Mouse (Mus musculus) lung, postnatal 0 days (tissue): ENCODE results near the gene Elk3. TPM values are rescaled to one million over a fixed set of nuclear protein-coding genes. Genes with fewer than 3 reads are reported as not detected.
"Not testable (repeated sequence)": the region's sequence is repeated elsewhere in the genome, so short reads cannot be mapped to it uniquely, and the experiment has no call there.

ENCODE experiments used
- ATAC-seq: fragments of 200-750 bp; cut with Nextera tagmentation; 2 replicates; pipeline ENCODE4 v1.8.0; 2017; ENCODE audit warnings: moderate library complexity
- DNase-seq: peaks from one replicate; pipeline ENCODE4 v3.0.0-alpha.2; 2016; ENCODE audit warnings: low spot score
- H3K27ac ChIP-seq: fragments of 300-500 bp; sonication (generic); 2 replicates; pipeline ENCODE4 v1.5.1; 2014; ENCODE audit warnings: antibody characterized with exemption, mild to moderate bottlenecking, low read length, mixed read lengths
- H3K27me3 ChIP-seq: fragments of 300-500 bp; sonication (generic); replicated peaks from 2 replicates; pipeline ENCODE4 v1.6.1; 2014; ENCODE audit warnings: low read length, mixed read lengths; ENCODE audit not compliant: insufficient read depth
- H3K36me3 ChIP-seq: fragments of 300-500 bp; sonication (generic); 2 replicates; pipeline ENCODE4 v1.6.1; 2014; ENCODE audit warnings: low read length, mixed read lengths; ENCODE audit not compliant: insufficient read depth
- H3K4me1 ChIP-seq: fragments of 300-500 bp; sonication (generic); 2 replicates; pipeline ENCODE4 v1.6.1; 2014; ENCODE audit warnings: antibody characterized with exemption, low read depth, low read length, mixed read lengths; ENCODE audit not compliant: insufficient read depth
- H3K4me2 ChIP-seq: fragments of 300-500 bp; sonication (generic); replicated peaks from 2 replicates; pipeline ENCODE4 v1.6.1; 2014; ENCODE audit warnings: low read depth, mild to moderate bottlenecking, low read length, moderate library complexity, mixed read lengths
- H3K4me3 ChIP-seq: fragments of 300-500 bp; sonication (generic); 2 replicates; pipeline ENCODE4 v1.5.1; 2014; ENCODE audit warnings: low read depth, low read length
- H3K9ac ChIP-seq: fragments of 300-500 bp; sonication (generic); replicated peaks from 2 replicates; pipeline ENCODE4 v1.6.1; 2014; ENCODE audit warnings: low read depth, mild to moderate bottlenecking
- H3K9me3 ChIP-seq: fragments of 300-500 bp; sonication (generic); 2 replicates; pipeline ENCODE4 v1.6.1; 2016; ENCODE audit warnings: low read length, mixed read lengths
- CTCF ChIP-seq: IDR thresholded peaks from 2 replicates; pipeline ENCODE4 v1.5.1; 2016; ENCODE audit warnings: antibody characterized with exemption, mild to moderate bottlenecking
- EP300 ChIP-seq: IDR thresholded peaks from 2 replicates; pipeline ENCODE4 v1.6.1; 2016; ENCODE audit warnings: antibody characterized with exemption, mild to moderate bottlenecking, control low read depth
- WGBS: fragments of 180-500 bp; shearing (Covaris S2); extraction: QIAGEN DNeasy Blood & Tissue Kit; methylation state at CpG from one replicate; pipeline ENCODE4 v1.1.7; 2014; 5-methylcytosine and 5-hydroxymethylcytosine counted together
- polyA plus RNA-seq: library from polyadenylated mRNA; unstranded; fragments of >200 nt; fragmentation: Nextera tagmentation; extraction: Ambion mirVana; gene quantifications from 2 replicates; pipeline ENCODE4 v1.2.1, GENCODE M21; 2015

Gene Elk3
- polyA plus RNA-seq = 56.0 and 61.5 TPM in 2 replicates

GRCm38 (mm10) chr10:93310721-93311411 is at the start of gene Elk3:
Elk3 (minus strand) TSS chr10:93311135.
- 4% methylated on average over 44 of the region's 53 CpGs for WGBS
- DNase-seq (peak; percentile 82), ATAC-seq (peak; percentile 84)
- Histone ChIP-seq H3K4me2 (peak within 1 kb of the TSS; percentile 81), H3K9ac (peak within 1 kb of the TSS; percentile 89), H3K4me3 (peak within 1 kb of the TSS; percentile 72), H3K9me3 (no peaks in the 10 kb centered on the region), H3K27me3 (no peaks in the 10 kb centered on the region), H3K27ac (peak within 1 kb of the TSS; percentile 97), H3K4me1 (no peaks in the 10 kb centered on the region), H3K36me3 (no peaks in the 10 kb centered on the region)
- TF ChIP-seq EP300 = no peak
- TF ChIP-seq CTCF = no peak

- Histone ChIP-seq H3K27me3 (no peaks in the 10 kb centered on the region), H3K4me3 (no peak overlapping the region), H3K9me3 (no peaks in the 10 kb centered on the region), H3K4me1 (no peaks in the 10 kb centered on the region), H3K27ac (no peak overlapping the region), H3K9ac (no peak overlapping the region), H3K4me2 (no peak overlapping the region), H3K36me3 (no peaks in the 10 kb centered on the region)
- DNase-seq (no peak), ATAC-seq (no peak)
- WGBS = 13% methylated on average over 3 of the region's 3 CpGs
- TF ChIP-seq EP300 (no peak), CTCF (no peak)
Measured at GRCm38 (mm10) chr10:93360623-93361022, 49.7 kb upstream of the Elk3 start.

- H3K9me3 ChIP-seq, H3K27me3 ChIP-seq, H3K4me3 ChIP-seq, H3K4me1 ChIP-seq, H3K36me3 ChIP-seq, H3K4me2 ChIP-seq, H3K9ac ChIP-seq, H3K27ac ChIP-seq, ATAC-seq, DNase-seq: not testable (repeated sequence)
- WGBS = 37% methylated on average over 4 of the region's 4 CpGs
Measured at GRCm38 (mm10) chr10:93360190-93360589, 49.3 kb upstream of the Elk3 start.

GRCm38 (mm10) chr10:93359339-93359863 is 48.5 kb upstream of the Elk3 start:
- TF ChIP-seq CTCF (no peak), EP300 (no peak)
- Histone ChIP-seq H3K9me3 (no peaks in the 10 kb centered on the region), H3K4me3 (no peak overlapping the region), H3K4me1 (no peaks in the 10 kb centered on the region), H3K9ac (no peak overlapping the region), H3K36me3 (no peaks in the 10 kb centered on the region), H3K27me3 (no peaks in the 10 kb centered on the region), H3K4me2 (no peak overlapping the region), H3K27ac (no peak overlapping the region)
- DNase-seq = no peak
- no peak for ATAC-seq
- 83% methylated on average over 7 of the region's 7 CpGs for WGBS

- ATAC-seq (no peak), DNase-seq (no peak)
- TF ChIP-seq EP300 (no peak), CTCF (no peak)
- 83% methylated on average over 4 of the region's 4 CpGs for WGBS
- Histone ChIP-seq H3K4me2 (no peak overlapping the region), H3K9ac (no peak overlapping the region), H3K36me3 (no peaks in the 10 kb centered on the region), H3K9me3 (no peaks in the 10 kb centered on the region), H3K27me3 (no peaks in the 10 kb centered on the region), H3K4me1 (no peaks in the 10 kb centered on the region), H3K4me3 (no peak overlapping the region), H3K27ac (no peak overlapping the region)
Measured at GRCm38 (mm10) chr10:93358878-93359277, 47.9 kb upstream of the Elk3 start.

GRCm38 (mm10) chr10:93357162-93357561 is 46.2 kb upstream of the Elk3 start:
- H3K9ac ChIP-seq = no peak overlapping the region
- TF ChIP-seq CTCF = no peak
- no peak for TF ChIP-seq EP300
- ATAC-seq (no peak), DNase-seq (no peak)
- no peaks in the 10 kb centered on the region for H3K27me3 ChIP-seq
- no peak overlapping the region for H3K27ac ChIP-seq
- WGBS = 86% methylated on average over 5 of the region's 5 CpGs
- no peak overlapping the region for H3K4me3 ChIP-seq
- no peaks in the 10 kb centered on the region for H3K4me1 ChIP-seq
- no peaks in the 10 kb centered on the region for H3K36me3 ChIP-seq
- no peak overlapping the region for H3K4me2 ChIP-seq
- H3K9me3 ChIP-seq = no peaks in the 10 kb centered on the region
